Mouse (Mus musculus): ENCODE data around the gene Tspyl4. TPM values are rescaled to one million over a fixed set of nuclear protein-coding genes. Genes with fewer than 3 reads are reported as not detected.

The Tspyl4 gene
- polyA plus RNA-seq, 1 experiment from 2014 or later, result 6.3 TPM

GRCm38 (mm10) chr10:34312536-34312935, 15.3 kb downstream of the Tspyl4 start:
- H3K27me3 ChIP-seq (ENCODE audit: control insufficient read depth, insufficient read depth, low read length), result no peaks in the 10 kb centered on the region
- H3K9ac ChIP-seq (ENCODE audit: low read depth, low read length), result no peak overlapping the region
- H3K36me3 ChIP-seq (ENCODE audit: control insufficient read depth, insufficient read depth, low read length), result no peaks in the 10 kb centered on the region
- H3K4me2 ChIP-seq, result no peak overlapping the region
- H3K9me3 ChIP-seq (replicated peaks; ENCODE audit: control insufficient read depth, low read length), result no peaks in the 10 kb centered on the region
- no peak overlapping the region for H3K4me3 ChIP-seq (ENCODE audit: low read depth, low read length)
- no peak overlapping the region for H3K27ac ChIP-seq (ENCODE audit: low read depth, low read length)
- WGBS (ENCODE audit: insufficient replicate concordance), result 69% methylated on average over 3 of the region's 3 CpGs
- ATAC-seq (replicated peaks; ENCODE audit: insufficient number of reproducible peaks, low FRiP score, low TSS enrichment), result no peak
- H3K4me1 ChIP-seq (ENCODE audit: control insufficient read depth, insufficient read depth, low read length), result peaks cover 6% of the 10 kb centered on the region; the same call in 1 of the 2 replicates

- whole genome bisulfite sequencing (ENCODE audit: insufficient replicate concordance), result under 1% methylated on average over 3 of the region's 3 CpGs
- Histone ChIP-seq H3K27me3 (ENCODE audit: control insufficient read depth, insufficient read depth, low read length) (no peaks in the 10 kb centered on the region), H3K27ac (ENCODE audit: low read depth, low read length) (no peak overlapping the region), H3K4me2 (peak overlapping the region; percentile 14), H3K4me3 (ENCODE audit: low read depth, low read length) (no peak overlapping the region), H3K4me1 (ENCODE audit: control insufficient read depth, insufficient read depth, low read length) (peaks cover 8% of the 10 kb centered on the region), H3K9ac (ENCODE audit: low read depth, low read length) (no peak overlapping the region), H3K36me3 (ENCODE audit: control insufficient read depth, insufficient read depth, low read length) (no peaks in the 10 kb centered on the region), H3K9me3 (replicated peaks; ENCODE audit: control insufficient read depth, low read length) (no peaks in the 10 kb centered on the region)
- ATAC-seq (replicated peaks; ENCODE audit: insufficient number of reproducible peaks, low FRiP score, low TSS enrichment), result peak; percentile 74; the same call in 1 of the 2 replicates
Observed at GRCm38 (mm10) chr10:34316571-34317216, 19.5 kb downstream of the Tspyl4 start.

GRCm38 (mm10) chr10:34317217-34317606, 20.0 kb downstream of the Tspyl4 start:
- Histone ChIP-seq H3K4me1 (ENCODE audit: control insufficient read depth, insufficient read depth, low read length) (peaks cover 8% of the 10 kb centered on the region), H3K9ac (ENCODE audit: low read depth, low read length) (no peak overlapping the region), H3K4me3 (ENCODE audit: low read depth, low read length) (no peak overlapping the region), H3K4me2 (no peak overlapping the region), H3K27me3 (ENCODE audit: control insufficient read depth, insufficient read depth, low read length) (no peaks in the 10 kb centered on the region), H3K27ac (ENCODE audit: low read depth, low read length) (no peak overlapping the region), H3K9me3 (replicated peaks; ENCODE audit: control insufficient read depth, low read length) (no peaks in the 10 kb centered on the region), H3K36me3 (ENCODE audit: control insufficient read depth, insufficient read depth, low read length) (no peaks in the 10 kb centered on the region)
- 27% methylated on average over 2 of the region's 2 CpGs for WGBS (ENCODE audit: insufficient replicate concordance)
- no peak; the same call in 1 of the 2 replicates for ATAC-seq (replicated peaks; ENCODE audit: insufficient number of reproducible peaks, low FRiP score, low TSS enrichment)

GRCm38 (mm10) chr10:34320809-34321208, 23.6 kb downstream of the Tspyl4 start:
- Histone ChIP-seq H3K9me3 (replicated peaks; ENCODE audit: control insufficient read depth, low read length) (no peaks in the 10 kb centered on the region), H3K4me2 (no peak overlapping the region), H3K36me3 (ENCODE audit: control insufficient read depth, insufficient read depth, low read length) (no peaks in the 10 kb centered on the region), H3K4me3 (ENCODE audit: low read depth, low read length) (no peak overlapping the region), H3K4me1 (ENCODE audit: control insufficient read depth, insufficient read depth, low read length) (peaks cover 8% of the 10 kb centered on the region), H3K27ac (ENCODE audit: low read depth, low read length) (no peak overlapping the region), H3K9ac (ENCODE audit: low read depth, low read length) (no peak overlapping the region), H3K27me3 (ENCODE audit: control insufficient read depth, insufficient read depth, low read length) (no peaks in the 10 kb centered on the region)
- whole genome bisulfite sequencing (ENCODE audit: insufficient replicate concordance), result 63% methylated on average over 2 of the region's 2 CpGs
- no peak for ATAC-seq (replicated peaks; ENCODE audit: insufficient number of reproducible peaks, low FRiP score, low TSS enrichment)

- WGBS (ENCODE audit: insufficient replicate concordance), result 28% methylated on average over 4 of the region's 4 CpGs
- no peak overlapping the region for H3K9ac ChIP-seq (ENCODE audit: low read depth, low read length)
- H3K4me2 ChIP-seq, result no peak overlapping the region
- no peaks in the 10 kb centered on the region for H3K27me3 ChIP-seq (ENCODE audit: control insufficient read depth, insufficient read depth, low read length)
- no peak overlapping the region for H3K4me3 ChIP-seq (ENCODE audit: low read depth, low read length)
- H3K9me3 ChIP-seq (replicated peaks; ENCODE audit: control insufficient read depth, low read length), result no peaks in the 10 kb centered on the region
- H3K27ac ChIP-seq (ENCODE audit: low read depth, low read length), result no peak overlapping the region
- no peaks in the 10 kb centered on the region for H3K36me3 ChIP-seq (ENCODE audit: control insufficient read depth, insufficient read depth, low read length)
- no peaks in the 10 kb centered on the region; the same call in 1 of the 2 replicates for H3K4me1 ChIP-seq (ENCODE audit: control insufficient read depth, insufficient read depth, low read length)
- no peak for ATAC-seq (replicated peaks; ENCODE audit: insufficient number of reproducible peaks, low FRiP score, low TSS enrichment)
Observed at GRCm38 (mm10) chr10:34326701-34327100, 29.5 kb downstream of the Tspyl4 start.

- Histone ChIP-seq H3K9me3 (replicated peaks; ENCODE audit: control insufficient read depth, low read length) (no peaks in the 10 kb centered on the region), H3K4me3 (ENCODE audit: low read depth, low read length) (no peak overlapping the region), H3K4me1 (ENCODE audit: control insufficient read depth, insufficient read depth, low read length) (no peaks in the 10 kb centered on the region; the same call in 1 of the 2 replicates), H3K36me3 (ENCODE audit: control insufficient read depth, insufficient read depth, low read length) (no peaks in the 10 kb centered on the region), H3K27ac (ENCODE audit: low read depth, low read length) (no peak overlapping the region), H3K4me2 (no peak overlapping the region), H3K9ac (ENCODE audit: low read depth, low read length) (no peak overlapping the region), H3K27me3 (ENCODE audit: control insufficient read depth, insufficient read depth, low read length) (no peaks in the 10 kb centered on the region)
- no peak for ATAC-seq (replicated peaks; ENCODE audit: insufficient number of reproducible peaks, low FRiP score, low TSS enrichment)
- WGBS (ENCODE audit: insufficient replicate concordance), result 52% methylated on average over 5 of the region's 5 CpGs
Observed at GRCm38 (mm10) chr10:34327144-34327543, 29.9 kb downstream of the Tspyl4 start.

GRCm38 (mm10) chr10:34328310-34328709, 31.1 kb downstream of the Tspyl4 start:
- Histone ChIP-seq H3K4me2 (peak overlapping the region; percentile 27), H3K27me3 (ENCODE audit: control insufficient read depth, insufficient read depth, low read length) (no peaks in the 10 kb centered on the region), H3K4me3 (ENCODE audit: low read depth, low read length) (no peak overlapping the region), H3K36me3 (ENCODE audit: control insufficient read depth, insufficient read depth, low read length) (no peaks in the 10 kb centered on the region), H3K9me3 (replicated peaks; ENCODE audit: control insufficient read depth, low read length) (no peaks in the 10 kb centered on the region), H3K4me1 (ENCODE audit: control insufficient read depth, insufficient read depth, low read length) (no peaks in the 10 kb centered on the region; the same call in 1 of the 2 replicates), H3K9ac (ENCODE audit: low read depth, low read length) (no peak overlapping the region), H3K27ac (ENCODE audit: low read depth, low read length) (no peak overlapping the region)
- ATAC-seq (replicated peaks; ENCODE audit: insufficient number of reproducible peaks, low FRiP score, low TSS enrichment), result no peak
- 2% methylated on average over 2 of the region's 2 CpGs for WGBS (ENCODE audit: insufficient replicate concordance)

- ATAC-seq (replicated peaks; ENCODE audit: insufficient number of reproducible peaks, low FRiP score, low TSS enrichment), result no peak
- H3K36me3 ChIP-seq (ENCODE audit: control insufficient read depth, insufficient read depth, low read length), result no peaks in the 10 kb centered on the region
- no peaks in the 10 kb centered on the region for H3K9me3 ChIP-seq (replicated peaks; ENCODE audit: control insufficient read depth, low read length)
- H3K9ac ChIP-seq (ENCODE audit: low read depth, low read length), result no peak overlapping the region
- no peak overlapping the region for H3K4me3 ChIP-seq (ENCODE audit: low read depth, low read length)
- no peak overlapping the region for H3K4me2 ChIP-seq
- H3K27ac ChIP-seq (ENCODE audit: low read depth, low read length), result no peak overlapping the region
- H3K4me1 ChIP-seq (ENCODE audit: control insufficient read depth, insufficient read depth, low read length), result no peaks in the 10 kb centered on the region
- H3K27me3 ChIP-seq (ENCODE audit: control insufficient read depth, insufficient read depth, low read length), result no peaks in the 10 kb centered on the region
- WGBS (ENCODE audit: insufficient replicate concordance), result 80% methylated on average over 6 of the region's 6 CpGs
Observed at GRCm38 (mm10) chr10:34341014-34341413, 43.8 kb downstream of the Tspyl4 start.

GRCm38 (mm10) chr10:34341886-34342285, 44.6 kb downstream of the Tspyl4 start:
- no peaks in the 10 kb centered on the region for H3K9me3 ChIP-seq (replicated peaks; ENCODE audit: control insufficient read depth, low read length)
- no peak overlapping the region for H3K9ac ChIP-seq (ENCODE audit: low read depth, low read length)
- H3K4me1 ChIP-seq (ENCODE audit: control insufficient read depth, insufficient read depth, low read length), result no peaks in the 10 kb centered on the region
- no peak overlapping the region for H3K4me3 ChIP-seq (ENCODE audit: low read depth, low read length)
- H3K36me3 ChIP-seq (ENCODE audit: control insufficient read depth, insufficient read depth, low read length), result no peaks in the 10 kb centered on the region
- 74% methylated on average over 1 of the region's 1 CpGs for WGBS (ENCODE audit: insufficient replicate concordance)
- H3K27ac ChIP-seq (ENCODE audit: low read depth, low read length), result no peak overlapping the region
- H3K4me2 ChIP-seq, result no peak overlapping the region
- no peak for ATAC-seq (replicated peaks; ENCODE audit: insufficient number of reproducible peaks, low FRiP score, low TSS enrichment)
- no peaks in the 10 kb centered on the region for H3K27me3 ChIP-seq (ENCODE audit: control insufficient read depth, insufficient read depth, low read length)
